Mouse (Mus musculus): ENCODE results near the gene Epop.

DNA sequence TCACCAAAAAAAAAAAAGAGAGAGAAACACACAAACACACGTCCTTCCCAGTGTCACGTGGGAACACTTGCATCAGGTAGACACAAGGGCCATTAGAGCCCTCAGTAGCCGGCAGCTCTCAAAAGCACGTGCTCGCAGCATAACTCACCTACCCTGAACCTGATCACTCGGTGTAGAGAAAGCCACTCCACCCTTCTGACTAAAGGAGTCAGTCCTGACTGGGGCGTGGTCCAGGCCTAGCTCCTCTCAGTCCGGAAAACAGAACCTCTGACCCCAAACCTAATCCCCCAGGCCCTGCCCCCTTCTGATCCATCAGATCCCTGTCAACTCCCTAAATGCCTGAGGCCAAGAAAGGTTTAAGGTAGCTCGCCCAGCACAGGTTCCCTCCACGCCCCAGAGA is 2.7 kb downstream of the Epop start:
- no peak for TF ChIP-seq CTCF (IDR thresholded peaks at IDR 0.05; ENCODE audit: borderline replicate concordance, extremely low read depth, insufficient read depth, insufficient read length)
- no peak for TF ChIP-seq POLR2A (IDR thresholded peaks at IDR 0.05; ENCODE audit: borderline replicate concordance, extremely low read depth, insufficient read depth, insufficient read length, poor library complexity, severe bottlenecking)

All from brain, embryonic 14.5 days (tissue).